Mouse (Mus musculus) bone marrow macrophage, adult 2 months (primary cell): Measurements from ENCODE around the gene Galm. TPM values are rescaled to one million over a fixed set of nuclear protein-coding genes. Genes with fewer than 3 reads are reported as not detected.
"Not testable (repeated sequence)": the region's sequence is repeated elsewhere in the genome, so short reads cannot be mapped to it uniquely, and the experiment has no call there.

Experiments used
- H3K27ac ChIP-seq: 2 replicates; pipeline ENCODE4 v1.5.1; 2012; ENCODE audit warnings: low read depth, low read length; ENCODE audit not compliant: insufficient read depth
- H3K4me1 ChIP-seq: 2 replicates; pipeline ENCODE4 v1.6.1; 2012; ENCODE audit warnings: low read length; ENCODE audit not compliant: control insufficient read depth, insufficient read depth
- H3K4me3 ChIP-seq: 2 replicates; pipeline ENCODE4 v1.5.1; 2012; ENCODE audit warnings: mild to moderate bottlenecking, low read length, moderate library complexity; ENCODE audit not compliant: insufficient read depth
- CTCF ChIP-seq: IDR thresholded peaks from 2 replicates; pipeline ENCODE4 v1.5.1; 2012; ENCODE audit warnings: low read depth, mild to moderate bottlenecking, low read length, moderate library complexity
- POLR2A ChIP-seq: IDR thresholded peaks from 2 replicates; pipeline ENCODE4 v1.6.1; 2012; ENCODE audit warnings: mild to moderate bottlenecking, low read depth, low read length, borderline replicate concordance
- polyA plus RNA-seq: library from polyadenylated mRNA; stranded (reverse); fragments of >200 nt; gene quantifications from 2 replicates; pipeline ENCODE4 v1.2.4, GENCODE M21; 2012; ENCODE audit not compliant: missing spikeins, insufficient read depth, insufficient read length

Galm gene
- polyA plus RNA-seq, 1 experiment = 18.2 TPM

DNA sequence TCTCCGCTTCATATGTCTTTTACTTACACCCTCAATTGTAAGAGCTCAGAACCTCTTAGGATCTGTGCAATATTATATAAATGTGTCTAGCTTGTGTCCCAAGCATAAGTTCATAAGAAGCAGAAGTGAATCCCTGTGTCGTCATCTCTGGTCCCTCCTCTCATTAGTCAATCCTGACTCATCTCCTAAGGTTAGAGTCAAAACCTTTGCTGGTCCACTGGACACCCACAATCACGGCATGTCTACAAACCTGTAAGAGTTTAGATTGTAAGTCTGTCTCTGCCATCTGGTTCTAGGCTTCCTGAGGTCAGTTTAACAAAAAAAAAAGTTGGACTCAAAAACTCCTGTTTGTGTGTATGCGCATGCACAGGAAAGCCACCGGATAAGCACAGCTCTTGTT is 45.5 kb downstream of the Galm start:
- peak overlapping the region; percentile 69 for H3K27ac ChIP-seq
- no peak overlapping the region for H3K4me3 ChIP-seq
- no peak for TF ChIP-seq CTCF
- TF ChIP-seq POLR2A = no peak
- H3K4me1 ChIP-seq = peaks cover 24% of the 10 kb centered on the region

DNA sequence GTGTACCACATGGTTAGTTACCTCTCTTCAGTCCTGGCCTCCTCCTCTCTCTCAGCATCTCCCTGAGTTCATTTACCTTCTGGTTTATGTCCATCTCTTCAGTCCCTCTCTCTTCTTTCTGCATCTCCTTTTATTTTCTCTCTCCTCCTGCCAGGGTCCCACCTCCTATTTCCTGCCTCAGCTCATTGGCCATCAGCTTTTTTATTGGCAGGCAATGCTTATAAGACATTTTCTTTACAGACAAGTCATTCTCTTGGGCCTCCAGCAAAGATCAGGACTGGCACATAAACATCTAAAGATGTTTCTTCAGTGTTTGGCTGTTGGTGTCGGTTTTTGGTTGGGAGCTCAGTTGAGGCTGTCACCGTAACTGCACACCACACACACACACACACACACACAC is 46.4 kb downstream of the Galm start:
- Histone ChIP-seq H3K27ac (no peak overlapping the region), H3K4me1 (peaks cover 24% of the 10 kb centered on the region), H3K4me3 (no peak overlapping the region)
- no peak for TF ChIP-seq CTCF
- no peak for TF ChIP-seq POLR2A

DNA sequence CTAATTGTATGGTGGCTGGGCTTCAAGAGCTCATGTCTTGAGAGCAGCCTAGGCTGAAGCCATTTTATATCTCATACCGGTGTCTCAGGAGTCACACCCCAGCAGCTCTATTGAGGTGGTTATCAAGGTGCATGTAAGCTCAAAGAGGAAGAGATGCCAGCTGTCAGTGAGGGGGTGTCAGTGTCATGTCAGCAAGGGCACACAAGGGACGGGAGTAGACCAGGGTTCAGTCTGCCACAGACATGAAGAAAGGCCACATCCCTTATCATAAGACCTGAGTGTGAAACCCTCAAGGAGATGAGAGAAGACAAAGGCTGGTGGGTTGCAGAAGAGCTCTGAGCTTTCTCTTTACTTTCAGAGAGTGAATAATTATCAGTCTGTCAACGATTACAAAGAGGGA is 46.9 kb downstream of the Galm start:
- Histone ChIP-seq H3K27ac (no peak overlapping the region), H3K4me1 (peaks cover 24% of the 10 kb centered on the region), H3K4me3 (no peak overlapping the region)
- TF ChIP-seq POLR2A = no peak

DNA sequence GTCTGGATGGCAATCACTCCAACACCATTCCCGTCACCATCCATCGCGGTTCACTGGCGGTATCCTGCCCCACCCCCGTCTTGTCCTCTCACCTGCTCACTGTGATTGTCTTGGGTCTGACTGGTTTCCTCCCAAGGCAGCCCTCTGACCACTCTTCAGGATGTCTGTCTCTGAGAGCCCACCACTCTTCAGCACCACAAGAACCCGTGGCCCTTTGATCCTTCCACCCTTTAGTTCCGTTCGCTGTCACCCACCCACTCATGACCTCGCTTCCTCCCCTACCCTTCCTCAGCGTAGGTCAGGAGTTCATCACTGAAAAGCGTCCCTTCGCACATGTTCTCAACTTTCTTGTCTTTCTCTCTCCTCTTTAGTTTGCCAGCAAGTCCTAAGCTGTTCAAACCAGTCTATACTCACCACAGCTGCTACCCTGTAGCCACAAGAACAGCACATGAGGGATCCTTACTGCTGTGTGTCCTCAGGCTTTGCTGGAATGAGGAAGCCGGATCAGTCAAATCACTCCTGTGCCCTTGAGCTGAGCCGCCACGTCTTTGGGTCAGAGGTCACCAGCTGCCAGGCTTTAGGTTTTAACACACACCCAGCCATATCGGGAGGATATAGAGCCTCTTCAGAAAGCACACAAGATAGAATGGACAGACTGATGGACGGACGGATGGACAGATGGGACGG is 47.6 kb downstream of the Galm start:
- TF ChIP-seq CTCF = no peak
- no peak for TF ChIP-seq POLR2A
- H3K27ac ChIP-seq = no peak overlapping the region
- peaks cover 24% of the 10 kb centered on the region for H3K4me1 ChIP-seq
- H3K4me3 ChIP-seq = no peak overlapping the region

DNA sequence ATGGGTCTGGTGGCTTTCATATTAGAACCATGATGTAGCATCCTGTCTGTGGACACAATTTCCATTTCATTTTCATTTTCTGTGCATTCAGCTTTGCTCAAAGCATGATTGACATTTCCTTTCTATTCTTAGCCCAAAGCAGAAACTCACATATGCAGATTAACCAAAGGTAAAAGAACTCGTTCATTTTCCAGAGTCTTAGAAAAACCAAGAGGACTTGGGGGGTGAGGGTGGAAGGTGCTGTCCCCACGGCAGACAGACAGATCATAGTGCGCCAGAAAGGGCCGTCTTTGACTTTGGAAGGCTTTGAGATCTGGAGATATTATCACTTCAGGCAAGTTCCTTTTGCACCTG is 48.1 kb downstream of the Galm start:
- H3K4me3 ChIP-seq = no peak overlapping the region

DNA sequence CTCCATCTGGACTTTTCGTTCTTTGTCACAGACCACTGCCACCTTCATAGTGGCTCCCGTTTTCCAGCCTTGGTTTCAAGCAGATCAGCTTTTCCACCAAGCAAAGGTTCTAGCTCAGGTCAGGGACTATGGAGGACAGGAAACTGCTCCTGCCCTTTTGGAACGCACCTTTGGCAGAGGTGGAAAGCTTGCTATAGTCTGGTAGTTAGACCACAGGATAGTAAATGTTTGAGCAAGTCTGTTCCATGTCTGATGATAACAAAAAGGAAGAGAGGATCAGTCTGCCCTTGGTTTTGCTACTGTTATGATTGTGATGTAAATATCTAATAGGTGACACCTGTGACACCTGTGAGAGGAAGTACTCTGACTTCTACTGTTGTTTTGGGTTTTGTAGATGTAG is 48.7 kb downstream of the Galm start:
- H3K4me1 ChIP-seq = peaks cover 24% of the 10 kb centered on the region
- H3K27ac ChIP-seq = no peak overlapping the region
- no peak for TF ChIP-seq POLR2A
- TF ChIP-seq CTCF = no peak
- no peak overlapping the region for H3K4me3 ChIP-seq

More for the DNA sequence above, 48.1 kb downstream of the Galm start:
- TF ChIP-seq CTCF (no peak), POLR2A (no peak)
- peaks cover 24% of the 10 kb centered on the region for H3K4me1 ChIP-seq
- no peak overlapping the region for H3K27ac ChIP-seq

DNA sequence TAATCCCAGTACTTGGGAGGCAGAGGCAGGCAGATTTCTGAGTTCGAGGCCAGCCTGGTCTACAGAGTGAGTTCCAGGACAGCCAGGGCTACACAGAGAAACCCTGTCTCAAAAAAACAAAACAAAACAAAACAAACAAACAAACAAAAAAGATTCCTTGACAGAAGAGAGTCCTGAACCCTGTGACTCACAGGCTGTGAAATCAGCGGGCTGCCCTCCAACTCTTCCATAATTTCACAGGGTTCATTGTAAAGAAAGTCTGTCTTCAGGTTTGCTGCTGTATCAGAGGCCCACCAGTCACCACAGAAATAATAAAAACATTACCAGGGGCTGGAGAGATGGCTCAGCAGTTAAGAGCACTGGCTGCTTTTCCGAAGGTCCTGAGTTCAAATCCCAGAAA is 51.6 kb downstream of the Galm start:
- not testable (repeated sequence) for H3K27ac ChIP-seq, H3K4me1 ChIP-seq, H3K4me3 ChIP-seq

DNA sequence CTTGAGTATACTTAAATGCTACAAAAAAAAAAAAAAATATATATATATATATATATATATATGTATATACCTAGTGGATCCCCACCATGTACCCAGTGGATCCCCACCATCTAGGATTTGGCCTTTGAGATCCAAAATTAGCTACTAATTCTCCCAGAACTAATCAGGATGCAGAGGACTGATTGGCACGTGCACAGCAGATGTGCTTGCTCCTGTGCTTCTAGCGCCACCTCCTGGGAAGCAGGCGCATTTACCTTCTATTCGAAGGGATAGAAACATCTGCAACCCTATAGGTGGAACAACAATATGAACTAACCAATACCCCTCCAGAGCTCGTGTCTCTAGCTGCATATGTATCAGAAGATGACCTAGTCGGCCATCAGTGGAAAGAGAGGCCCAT is 52.7 kb downstream of the Galm start:
- Histone ChIP-seq H3K27ac (no peak overlapping the region), H3K4me3 (no peak overlapping the region), H3K4me1 (peaks cover 4% of the 10 kb centered on the region)
- TF ChIP-seq POLR2A = no peak
- TF ChIP-seq CTCF = peak; percentile 81

DNA sequence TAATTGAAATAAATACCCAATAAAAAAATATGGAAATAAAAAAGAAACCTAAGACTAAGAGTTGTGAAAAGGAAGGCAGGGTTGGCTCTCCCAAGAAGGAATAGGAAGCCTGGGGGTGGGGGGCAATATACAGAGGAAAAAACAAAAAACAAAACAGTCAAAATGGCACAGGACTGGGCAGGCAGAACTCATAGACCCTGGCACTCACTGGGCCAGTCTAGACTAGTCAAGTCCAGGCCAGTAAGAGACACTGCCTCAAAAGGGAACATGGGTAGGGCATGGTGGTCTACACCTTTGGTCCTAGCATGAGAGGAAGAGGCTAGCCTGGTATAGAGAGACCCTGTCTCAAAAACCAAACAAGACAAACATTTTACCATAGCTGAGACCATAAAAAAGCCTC is 53.2 kb downstream of the Galm start:
- Histone ChIP-seq H3K4me3 (no peak overlapping the region), H3K4me1 (peaks cover 2% of the 10 kb centered on the region; the same call in 1 of the 2 replicates), H3K27ac (no peak overlapping the region)
- TF ChIP-seq POLR2A (no peak), CTCF (no peak)

DNA sequence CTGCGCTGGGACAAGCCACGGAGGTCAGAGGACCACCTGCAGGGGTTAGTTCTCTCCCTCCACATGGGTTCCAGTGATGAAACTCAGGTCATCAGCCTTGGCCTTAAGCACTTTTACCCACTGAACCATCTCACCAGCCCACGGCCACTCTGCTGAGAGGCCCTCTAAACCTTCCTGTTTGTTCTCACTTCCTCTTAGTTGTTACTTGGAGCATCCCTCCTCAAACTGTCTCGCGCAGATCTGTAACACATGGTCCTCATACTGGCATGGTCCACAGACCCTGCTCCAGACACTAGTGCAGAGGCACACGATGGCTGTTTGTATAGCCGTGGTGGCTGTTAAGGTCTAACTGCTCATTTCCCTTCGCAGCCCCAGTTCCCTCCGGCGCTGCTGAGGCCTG is 56.3 kb downstream of the Galm start:
- TF ChIP-seq POLR2A (no peak), CTCF (no peak)
- Histone ChIP-seq H3K4me1 (0 out of 2 replicates have a peak, but pooled peaks cover 2% of the 10 kb centered on the region), H3K4me3 (no peak overlapping the region), H3K27ac (no peak overlapping the region)

DNA sequence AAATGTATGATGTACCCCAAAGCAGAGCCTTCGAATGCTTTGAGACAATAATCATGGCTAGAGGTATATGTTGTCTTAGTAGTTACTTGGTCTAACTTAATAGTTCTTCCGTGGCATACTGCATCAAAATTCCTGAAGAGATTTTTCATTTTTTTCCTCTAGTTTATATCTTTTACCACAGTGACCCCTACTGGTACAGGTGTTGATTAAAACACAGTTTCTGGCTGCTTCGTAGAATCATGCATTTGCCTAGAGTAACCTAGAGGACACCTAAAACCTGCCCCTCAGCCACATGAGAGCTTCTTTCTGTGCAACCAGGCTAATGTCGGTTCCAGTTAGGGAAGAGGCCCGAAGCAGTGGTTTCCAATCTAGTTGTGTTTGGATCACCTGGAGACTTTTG is 65.8 kb downstream of the Galm start:
- H3K27ac ChIP-seq = no peak overlapping the region
- no peaks in the 10 kb centered on the region for H3K4me1 ChIP-seq
- H3K4me3 ChIP-seq = no peak overlapping the region
- TF ChIP-seq POLR2A = no peak
- no peak for TF ChIP-seq CTCF
